Mouse (Mus musculus) ES-E14 (cell line): ENCODE measurements around the gene Kctd13. TPM values are rescaled to one million over a fixed set of nuclear protein-coding genes. Genes with fewer than 3 reads are reported as not detected.

ENCODE experiments used
- DNase-seq: peaks from one replicate; pipeline ENCODE4 v3.0.0-alpha.2; 2013; ENCODE audit warnings: low read depth, low spot score
- H3K27ac ChIP-seq: 2 replicates; pipeline ENCODE4 v1.5.1; 2012; ENCODE audit warnings: low read depth, mild to moderate bottlenecking, low read length, moderate library complexity, mixed read lengths; ENCODE audit not compliant: poor library complexity, insufficient read depth, severe bottlenecking
- H3K36me3 ChIP-seq: 2 replicates; pipeline ENCODE4 v1.6.1; 2012; ENCODE audit warnings: mild to moderate bottlenecking, low read length, moderate library complexity, mixed read lengths; ENCODE audit not compliant: control insufficient read depth, poor library complexity, insufficient read depth, severe bottlenecking
- H3K4me1 ChIP-seq, 2 experiments: fragments of 150-350 bp in 1 of 2; sonication (generic) in 1 of 2; 2 replicates each; pipeline ENCODE4 v1.6.1; 2012; ENCODE audit warnings: low read length in 2 of 2, mild to moderate bottlenecking in 1 of 2, mixed read lengths in 1 of 2; ENCODE audit not compliant: control insufficient read depth in 2 of 2, insufficient read depth in 2 of 2, poor library complexity in 1 of 2
- H3K4me3 ChIP-seq, 2 experiments: fragments of 150-350 bp in 1 of 2; sonication (generic) in 1 of 2; 2 replicates each; pipeline ENCODE4 v1.5.1; 2012; ENCODE audit warnings: low read length in 2 of 2, low read depth in 1 of 2, mild to moderate bottlenecking in 1 of 2, mixed read lengths in 1 of 2; ENCODE audit not compliant: insufficient read depth in 1 of 2, poor library complexity in 1 of 2, severe bottlenecking in 1 of 2
- H3K9ac ChIP-seq: 2 replicates; pipeline ENCODE4 v1.6.1; 2012; ENCODE audit warnings: low read depth, mild to moderate bottlenecking, low read length, mixed read lengths; ENCODE audit not compliant: poor library complexity, insufficient read depth, severe bottlenecking
- H3K9me3 ChIP-seq: fragments of 150-350 bp; sonication (generic); 2 replicates; pipeline ENCODE4 v1.6.1; 2012; ENCODE audit warnings: low read depth, mild to moderate bottlenecking, low read length; ENCODE audit not compliant: control insufficient read depth, insufficient read depth
- CHD2 ChIP-seq: IDR thresholded peaks from 2 replicates; pipeline ENCODE4 v1.6.1; 2014; ENCODE audit warnings: mild to moderate bottlenecking, low read depth, low read length, inconsistent platforms
- HCFC1 ChIP-seq: IDR thresholded peaks from 2 replicates; pipeline ENCODE4 v1.6.1; 2012; ENCODE audit warnings: low read length, inconsistent platforms, borderline replicate concordance; ENCODE audit not compliant: insufficient read depth
- MAFK ChIP-seq: IDR thresholded peaks from 2 replicates; pipeline ENCODE4 v1.6.1; 2014; ENCODE audit warnings: mild to moderate bottlenecking, low read depth, low read length, inconsistent platforms; ENCODE audit not compliant: insufficient read depth
- ZC3H11A ChIP-seq: IDR thresholded peaks from 2 replicates; pipeline ENCODE4 v1.6.1; 2012; ENCODE audit warnings: low read depth, mild to moderate bottlenecking, inconsistent platforms, low read length, borderline replicate concordance
- ZNF384 ChIP-seq: IDR thresholded peaks from 2 replicates; pipeline ENCODE4 v1.6.1; 2012; ENCODE audit warnings: low read depth, low read length, inconsistent platforms
- in situ Hi-C, 2 experiments: fragments of 600-800 bp; cut with MboI; formaldehyde crosslinking; loops; one replicate each; pipeline ENCODE4 v1.15.1; 2025; ENCODE audit warnings: low sequenced_read_pairs in 2 of 2, inconsistent platforms in 1 of 2; ENCODE audit not compliant: unreplicated experiment in 2 of 2
- total RNA-seq: library from RNA; depleted of rRNA; stranded (reverse); fragments of 300-350 nt; gene quantifications from 2 replicates; pipeline ENCODE4 v1.2.3, GENCODE M21; 2012

Gene Kctd13
- total RNA-seq, 1 experiment: 13.2 TPM

DNA sequence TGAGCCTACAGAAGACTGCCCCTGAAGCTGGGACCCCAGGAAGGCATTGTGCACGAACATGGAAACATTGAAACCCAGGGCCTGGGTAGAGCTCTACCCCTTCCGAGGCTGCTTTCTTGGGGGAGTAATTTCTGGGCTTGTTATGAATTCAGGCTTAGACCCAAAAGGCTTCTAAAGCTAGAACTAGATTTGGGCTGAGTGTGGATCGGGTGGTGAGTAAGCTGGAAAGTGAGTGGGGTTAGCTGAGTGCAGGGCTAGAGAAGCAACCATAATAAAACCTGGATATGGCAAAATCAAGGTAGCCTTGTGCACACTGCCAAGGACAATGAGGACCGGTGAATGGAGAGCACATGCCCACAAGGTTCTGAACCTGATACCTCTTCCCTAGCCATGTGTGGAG, 33.3 kb downstream of the Kctd13 start:
- in situ Hi-C loops: no loop called here
- Histone ChIP-seq H3K9me3 (no peaks in the 10 kb centered on the region), H3K4me1 (peaks cover 0 to 5% of the 10 kb centered on the region in 2 experiments; a peak in 1 of 4 replicates), H3K36me3 (no peaks in the 10 kb centered on the region), H3K27ac (no peak overlapping the region), H3K4me3 (no peak overlapping the region), H3K9ac (no peak overlapping the region)
- TF ChIP-seq ZC3H11A: no peak
- no peak for TF ChIP-seq ZNF384
- no peak for TF ChIP-seq CHD2
- no peak for TF ChIP-seq MAFK
- no peak for TF ChIP-seq HCFC1
- no peak for DNase-seq

DNA sequence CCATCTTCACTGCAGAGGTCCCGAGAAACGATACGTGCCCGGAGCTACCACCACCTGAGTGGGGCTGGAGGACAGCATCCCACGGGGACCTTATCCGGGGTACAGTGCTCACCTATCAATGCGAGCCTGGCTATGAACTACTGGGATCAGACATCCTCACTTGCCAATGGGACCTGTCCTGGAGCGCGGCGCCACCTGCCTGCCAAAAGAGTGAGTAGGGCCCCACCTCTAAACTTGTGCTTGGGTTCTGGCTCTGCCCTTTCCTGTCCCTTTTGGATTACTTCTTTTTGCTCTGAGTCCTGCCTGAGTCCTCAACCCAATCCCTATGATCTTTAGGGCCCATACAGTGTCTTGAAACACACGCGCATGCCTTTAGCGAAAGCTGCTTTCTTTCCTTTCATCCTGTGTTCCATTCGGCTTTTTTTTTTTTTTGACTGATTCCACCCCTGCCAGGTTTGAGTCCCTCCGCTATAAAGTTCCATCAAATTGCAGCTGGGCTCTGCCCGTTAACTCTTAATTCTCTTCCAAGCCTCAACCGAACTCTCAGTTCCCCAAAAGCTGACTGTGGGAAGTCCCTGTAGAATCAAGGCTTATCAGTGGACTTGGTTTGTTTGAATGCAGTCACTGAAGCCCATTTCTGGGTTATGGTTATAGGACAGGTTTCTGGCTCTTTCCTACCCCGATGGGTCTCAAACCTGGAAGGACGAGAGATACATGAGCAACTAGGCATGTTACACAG, 35.0 kb downstream of the Kctd13 start:
- no peak overlapping the region; the same call in 1 of the 2 replicates for H3K27ac ChIP-seq
- no peaks in the 10 kb centered on the region for H3K36me3 ChIP-seq
- H3K4me1 ChIP-seq: peaks cover 0 to 5% of the 10 kb centered on the region in 2 experiments; a peak in 1 of 4 replicates
- peak overlapping the region; percentile 55; the same call in 1 of the 2 replicates for H3K9ac ChIP-seq
- in situ Hi-C loops: no loop called here
- H3K4me3 ChIP-seq: peak overlapping the region; percentile 43 to 45; a peak in 3 of 4 replicates
- DNase-seq: no peak
- no peaks in the 10 kb centered on the region for H3K9me3 ChIP-seq
- no peak for TF ChIP-seq CHD2
- TF ChIP-seq ZNF384: peak; percentile 17; the same call in 1 of the 2 replicates

DNA sequence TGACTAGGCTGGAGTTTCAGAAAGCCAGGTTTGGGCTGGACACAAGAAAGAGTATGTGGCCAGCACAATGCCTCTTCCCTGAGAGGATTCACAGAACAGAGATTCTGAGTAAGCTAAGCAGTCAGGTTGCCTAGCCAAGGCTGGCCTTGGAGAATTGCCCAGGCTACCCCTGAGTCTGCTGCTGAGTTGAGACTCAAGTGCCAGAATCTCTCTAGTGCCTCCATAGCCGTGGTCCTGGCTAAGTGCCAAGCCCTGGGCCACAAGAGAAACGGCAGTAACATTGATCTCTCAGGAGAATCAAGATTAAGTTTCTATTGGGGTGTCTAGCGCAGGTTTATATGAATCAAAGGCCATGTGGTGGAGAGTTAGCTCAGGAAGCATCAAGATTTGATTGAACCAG, 36.9 kb downstream of the Kctd13 start:
- no peaks in the 10 kb centered on the region for H3K9me3 ChIP-seq
- H3K36me3 ChIP-seq: no peaks in the 10 kb centered on the region
- TF ChIP-seq CHD2: no peak
- no peak for TF ChIP-seq HCFC1
- TF ChIP-seq MAFK: no peak
- no peak for TF ChIP-seq ZNF384
- TF ChIP-seq ZC3H11A: no peak
- H3K27ac ChIP-seq: no peak overlapping the region
- DNase-seq: no peak
- H3K4me1 ChIP-seq: peaks cover 0 to 3% of the 10 kb centered on the region in 2 experiments; a peak in 1 of 4 replicates
- in situ Hi-C loops: no loop called here
- H3K9ac ChIP-seq: no peak overlapping the region
- H3K4me3 ChIP-seq: no peak overlapping the region

GRCm38 (mm10) chr7:126967361-126967760, 38.7 kb downstream of the Kctd13 start:
- Histone ChIP-seq H3K36me3 (no peaks in the 10 kb centered on the region), H3K9ac (no peak overlapping the region), H3K9me3 (no peaks in the 10 kb centered on the region), H3K4me3 (no peak overlapping the region), H3K4me1 (peaks cover 0 to 3% of the 10 kb centered on the region in 2 experiments; a peak in 1 of 4 replicates), H3K27ac (no peak overlapping the region)
- DNase-seq: no peak
- in situ Hi-C loops: no loop called here
- TF ChIP-seq CHD2: no peak
- no peak for TF ChIP-seq ZC3H11A
- no peak for TF ChIP-seq HCFC1
- no peak for TF ChIP-seq MAFK
- TF ChIP-seq ZNF384: no peak

GRCm38 (mm10) chr7:126975493-126975892, 46.8 kb downstream of the Kctd13 start:
- peaks cover 22% of the 10 kb centered on the region for H3K36me3 ChIP-seq
- peak overlapping the region; percentile 41 to 82 for H3K4me3 ChIP-seq
- in situ Hi-C loops: no loop called here
- no peak for TF ChIP-seq HCFC1
- TF ChIP-seq ZC3H11A: no peak
- TF ChIP-seq MAFK: no peak
- TF ChIP-seq CHD2: no peak
- TF ChIP-seq ZNF384: no peak
- H3K27ac ChIP-seq: no peak overlapping the region
- DNase-seq: no peak
- H3K4me1 ChIP-seq: peaks cover 0 to 8% of the 10 kb centered on the region in 2 experiments; a peak in 2 of 4 replicates
- no peaks in the 10 kb centered on the region for H3K9me3 ChIP-seq
- H3K9ac ChIP-seq: peak overlapping the region; percentile 45; the same call in 1 of the 2 replicates
